Mouse (Mus musculus) midbrain, embryonic 13.5 days (tissue): ENCODE data around the gene Artn. TPM values are rescaled to one million over a fixed set of nuclear protein-coding genes. Genes with fewer than 3 reads are reported as not detected.

Experiments
- ATAC-seq: fragments of 200-750 bp; cut with Nextera tagmentation; 2 replicates; pipeline ENCODE4 v1.8.0; 2017; ENCODE audit warnings: mild to moderate bottlenecking, moderate TSS enrichment, moderate library complexity
- H3K27ac ChIP-seq: fragments of 300-500 bp; sonication (generic); 2 replicates; pipeline ENCODE4 v1.5.1; 2015; ENCODE audit warnings: inconsistent platforms, mild to moderate bottlenecking, moderate library complexity
- H3K27me3 ChIP-seq: fragments of 300-500 bp; sonication (generic); 2 replicates; pipeline ENCODE4 v1.6.1; 2015; ENCODE audit warnings: mild to moderate bottlenecking, inconsistent platforms
- H3K36me3 ChIP-seq: fragments of 300-500 bp; sonication (generic); 2 replicates; pipeline ENCODE4 v1.6.1; 2015; ENCODE audit warnings: mild to moderate bottlenecking, inconsistent platforms
- H3K4me1 ChIP-seq: fragments of 300-500 bp; sonication (generic); replicated peaks from 2 replicates; pipeline ENCODE4 v1.6.1; 2015; ENCODE audit warnings: inconsistent platforms
- H3K4me2 ChIP-seq: fragments of 300-500 bp; sonication (generic); replicated peaks from 2 replicates; pipeline ENCODE4 v1.6.1; 2015; ENCODE audit warnings: moderate library complexity, mild to moderate bottlenecking, inconsistent platforms
- H3K4me3 ChIP-seq: fragments of 300-500 bp; sonication (generic); replicated peaks from 2 replicates; pipeline ENCODE4 v1.5.1; 2015; ENCODE audit warnings: mild to moderate bottlenecking, inconsistent platforms
- H3K9ac ChIP-seq: fragments of 300-500 bp; sonication (generic); replicated peaks from 2 replicates; pipeline ENCODE4 v1.6.1; 2015; ENCODE audit warnings: mild to moderate bottlenecking, inconsistent platforms
- H3K9me3 ChIP-seq: fragments of 300-500 bp; sonication (generic); 2 replicates; pipeline ENCODE4 v1.6.1; 2016; ENCODE audit warnings: mild to moderate bottlenecking, inconsistent platforms
- WGBS: fragments of 180-500 bp; shearing (Covaris S2); methylation state at CpG from one replicate; pipeline ENCODE4 v1.1.7; 2015; 5-methylcytosine and 5-hydroxymethylcytosine counted together
- polyA plus RNA-seq: library from polyadenylated mRNA; unstranded; fragments of >200 nt; fragmentation: Nextera tagmentation; extraction: Ambion mirVana; gene quantifications from 2 replicates; pipeline ENCODE4 v1.2.1, GENCODE M21; 2015

The Artn gene
- polyA plus RNA-seq, 1 experiment from 2014 or later, result 0.30 TPM

DNA sequence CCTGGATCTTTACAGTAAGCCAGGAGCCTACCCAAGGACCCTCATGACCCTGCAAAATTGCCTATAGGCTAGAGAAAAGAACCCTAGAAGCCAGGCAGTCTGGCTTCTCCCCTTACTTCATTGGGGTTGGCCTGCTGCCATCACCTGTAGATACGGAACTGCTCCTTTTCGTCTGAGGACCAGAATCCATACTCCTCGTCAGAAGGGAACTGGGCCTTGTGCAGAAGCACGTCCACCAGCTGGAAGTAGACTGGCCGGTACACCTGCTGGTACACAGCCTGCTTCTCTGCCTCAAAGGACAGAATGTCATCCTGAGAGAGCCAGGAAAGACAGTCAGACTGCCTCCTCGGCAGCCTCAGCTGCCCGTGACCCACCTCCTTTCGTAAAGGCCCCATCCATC is 24.8 kb downstream of the Artn start:
- peaks cover 69% of the 10 kb centered on the region for H3K36me3 ChIP-seq
- ATAC-seq, result no peak
- WGBS, result 94% methylated on average over 8 of the region's 8 CpGs

DNA sequence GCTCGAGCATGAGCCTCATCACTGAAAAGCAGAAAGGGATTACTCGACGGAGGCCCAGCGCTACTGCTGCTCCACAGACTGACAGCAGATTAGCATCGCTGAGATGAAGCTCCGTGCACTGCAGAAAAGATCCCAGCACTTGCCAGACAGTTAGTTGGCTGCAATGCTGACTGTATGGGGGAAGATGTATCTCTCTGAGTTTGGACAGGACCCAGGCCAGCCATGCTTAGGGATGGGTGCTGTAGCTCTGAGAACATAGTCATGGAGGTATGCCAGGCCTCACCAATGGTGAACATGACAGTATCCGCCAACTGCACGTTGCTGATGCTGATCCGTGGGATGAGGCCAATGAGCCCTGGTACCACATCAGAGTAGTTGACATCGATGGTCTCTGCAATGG is 25.5 kb downstream of the Artn start:
- H3K9me3 ChIP-seq, result no peaks in the 10 kb centered on the region
- no peak for ATAC-seq
- H3K27me3 ChIP-seq, result no peaks in the 10 kb centered on the region
- no peak overlapping the region for H3K4me3 ChIP-seq
- no peak overlapping the region for H3K4me2 ChIP-seq
- 91% methylated on average over 10 of the region's 10 CpGs for WGBS
- peaks cover 76% of the 10 kb centered on the region for H3K36me3 ChIP-seq
- H3K9ac ChIP-seq, result no peak overlapping the region
- H3K27ac ChIP-seq, result no peak overlapping the region
- H3K4me1 ChIP-seq, result peaks cover 16% of the 10 kb centered on the region

More for the DNA sequence above, 24.8 kb downstream of the Artn start:
- H3K9ac ChIP-seq, result no peak overlapping the region
- no peaks in the 10 kb centered on the region for H3K27me3 ChIP-seq
- H3K27ac ChIP-seq, result no peak overlapping the region
- peaks cover 23% of the 10 kb centered on the region for H3K4me1 ChIP-seq
- no peak overlapping the region for H3K4me3 ChIP-seq
- H3K9me3 ChIP-seq, result no peaks in the 10 kb centered on the region
- H3K4me2 ChIP-seq, result no peak overlapping the region

GRCm38 (mm10) chr4:117898111-117898510 is 31.5 kb downstream of the Artn start:
- WGBS, result 84% methylated on average over 3 of the region's 3 CpGs
- Histone ChIP-seq H3K27me3 (no peaks in the 10 kb centered on the region), H3K36me3 (peaks cover 92% of the 10 kb centered on the region), H3K27ac (no peak overlapping the region), H3K4me3 (no peak overlapping the region), H3K9ac (no peak overlapping the region), H3K9me3 (no peaks in the 10 kb centered on the region), H3K4me1 (no peaks in the 10 kb centered on the region), H3K4me2 (no peak overlapping the region)
- ATAC-seq, result no peak

DNA sequence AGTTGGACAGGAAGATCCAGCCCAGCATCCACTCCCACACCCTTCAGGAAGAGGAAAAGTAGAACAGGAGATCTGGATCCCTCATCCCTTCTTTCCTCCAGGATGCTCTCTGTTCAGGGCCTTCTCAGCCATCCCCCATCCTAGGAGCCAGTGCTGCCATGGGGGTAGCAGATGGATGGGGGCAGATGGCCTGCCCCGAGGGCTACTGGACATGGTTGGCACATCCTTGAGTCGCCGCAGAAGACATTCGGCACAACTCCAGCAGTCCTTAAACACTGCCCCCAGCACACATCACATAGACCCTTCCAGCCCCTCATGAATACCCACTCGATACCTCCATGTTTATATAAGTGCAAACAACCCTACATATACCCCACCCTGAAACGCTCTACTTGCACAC is 33.5 kb downstream of the Artn start:
- peaks cover 10% of the 10 kb centered on the region for H3K4me1 ChIP-seq
- no peak overlapping the region for H3K4me2 ChIP-seq
- no peak for ATAC-seq
- no peak overlapping the region for H3K27ac ChIP-seq
- H3K36me3 ChIP-seq, result peaks cover 71% of the 10 kb centered on the region
- H3K27me3 ChIP-seq, result no peaks in the 10 kb centered on the region
- H3K9ac ChIP-seq, result no peak overlapping the region
- WGBS, result 94% methylated on average over 6 of the region's 6 CpGs
- H3K4me3 ChIP-seq, result no peak overlapping the region
- no peaks in the 10 kb centered on the region for H3K9me3 ChIP-seq

GRCm38 (mm10) chr4:117895339-117895738 is 34.2 kb downstream of the Artn start:
- Histone ChIP-seq H3K27ac (no peak overlapping the region), H3K9me3 (no peaks in the 10 kb centered on the region), H3K27me3 (no peaks in the 10 kb centered on the region), H3K36me3 (peaks cover 64% of the 10 kb centered on the region), H3K4me3 (no peak overlapping the region), H3K4me2 (no peak overlapping the region), H3K9ac (no peak overlapping the region), H3K4me1 (peaks cover 16% of the 10 kb centered on the region)
- no peak for ATAC-seq
- WGBS, result 88% methylated on average over 7 of the region's 7 CpGs

DNA sequence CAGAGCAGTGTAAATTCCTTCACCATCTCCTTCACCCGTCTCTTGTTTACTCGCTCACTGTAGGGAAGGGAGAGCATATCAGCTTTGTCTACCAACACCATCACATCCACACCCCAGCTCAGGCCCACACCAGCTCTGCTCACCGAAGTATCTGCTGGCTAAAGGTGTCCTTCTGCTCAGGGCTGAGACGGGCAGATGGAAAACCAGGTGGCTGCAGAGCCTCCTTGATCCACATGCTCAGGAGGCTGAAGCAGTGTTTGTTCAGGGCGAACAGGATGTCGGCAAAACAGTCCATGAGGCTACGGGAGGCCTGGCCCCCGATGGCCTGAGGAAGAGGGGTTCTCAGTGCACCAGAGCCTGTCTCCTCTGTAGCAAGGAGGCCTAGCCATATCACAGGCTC is 35.0 kb downstream of the Artn start:
- Histone ChIP-seq H3K36me3 (peaks cover 63% of the 10 kb centered on the region), H3K4me3 (no peak overlapping the region), H3K9me3 (no peaks in the 10 kb centered on the region), H3K9ac (no peak overlapping the region), H3K27ac (no peak overlapping the region), H3K27me3 (no peaks in the 10 kb centered on the region), H3K4me2 (no peak overlapping the region), H3K4me1 (peaks cover 16% of the 10 kb centered on the region)
- WGBS, result 91% methylated on average over 8 of the region's 8 CpGs
- ATAC-seq, result no peak

DNA sequence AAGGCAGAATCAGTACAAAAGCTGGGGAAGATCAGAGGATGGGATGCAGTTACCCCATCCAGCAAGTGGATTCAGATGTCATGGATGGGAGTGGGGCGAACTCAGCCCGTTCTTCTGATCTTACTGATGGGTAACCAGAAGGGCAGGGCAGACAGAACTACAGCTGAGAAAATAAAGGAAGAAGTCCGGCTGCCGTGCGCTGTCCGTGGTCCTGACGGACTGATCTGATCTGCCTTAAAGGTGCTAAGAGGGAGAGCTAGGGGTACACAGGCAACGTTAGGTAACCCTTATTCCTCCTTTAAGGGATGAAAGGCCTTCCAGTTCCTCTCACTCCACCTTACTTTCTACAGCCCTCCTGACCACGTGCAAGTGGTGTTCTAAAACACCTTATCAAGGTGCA is 36.2 kb downstream of the Artn start:
- Histone ChIP-seq H3K36me3 (peaks cover 60% of the 10 kb centered on the region), H3K4me1 (peaks cover 16% of the 10 kb centered on the region), H3K27ac (no peak overlapping the region), H3K9me3 (no peaks in the 10 kb centered on the region), H3K9ac (no peak overlapping the region), H3K27me3 (no peaks in the 10 kb centered on the region), H3K4me3 (no peak overlapping the region), H3K4me2 (no peak overlapping the region)
- 30% methylated on average over 9 of the region's 9 CpGs for WGBS
- no peak for ATAC-seq

GRCm38 (mm10) chr4:117891738-117892161 is 37.8 kb downstream of the Artn start, which contains the start of gene Dph2:
Gene Dph2 (minus strand): TSS chr4:117892032.
- peak; percentile 86 for ATAC-seq
- peak within 1 kb of the TSS; percentile 79 for H3K4me3 ChIP-seq
- H3K4me1 ChIP-seq, result peaks cover 21% of the 10 kb centered on the region
- under 1% methylated on average over 21 of the region's 21 CpGs for WGBS
- H3K27ac ChIP-seq, result no peak within 1 kb of the TSS
- peak within 1 kb of the TSS; percentile 95 for H3K4me2 ChIP-seq
- H3K36me3 ChIP-seq, result peaks cover 47% of the 10 kb centered on the region
- no peaks in the 10 kb centered on the region for H3K9me3 ChIP-seq
- H3K27me3 ChIP-seq, result no peaks in the 10 kb centered on the region
- H3K9ac ChIP-seq, result peak within 1 kb of the TSS; percentile 61

DNA sequence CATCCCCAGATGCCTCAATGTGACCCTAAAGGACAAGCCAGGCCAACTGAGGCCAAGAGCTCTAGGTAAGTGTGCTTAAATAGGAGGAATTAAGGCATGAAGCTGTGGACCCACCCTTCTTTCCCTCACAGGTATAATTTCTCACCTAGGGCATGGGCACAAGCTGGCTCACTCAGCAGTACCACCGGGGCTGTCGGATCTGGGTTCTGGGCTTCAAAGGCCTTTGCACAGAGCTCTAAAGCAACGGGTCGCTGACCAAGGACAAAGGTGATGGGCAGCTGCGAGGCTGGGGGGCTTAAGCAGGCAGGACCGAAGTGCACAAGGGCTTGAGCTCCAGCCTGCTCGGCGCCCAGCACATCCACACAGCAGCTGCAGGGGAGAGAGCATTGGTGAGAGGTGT is 38.8 kb downstream of the Artn start:
- WGBS, result 46% methylated on average over 8 of the region's 8 CpGs

GRCm38 (mm10) chr4:117890031-117890430 is 39.5 kb downstream of the Artn start:
- Histone ChIP-seq H3K9me3 (no peaks in the 10 kb centered on the region), H3K4me3 (no peak overlapping the region), H3K27me3 (no peaks in the 10 kb centered on the region), H3K4me1 (peaks cover 37% of the 10 kb centered on the region), H3K9ac (no peak overlapping the region), H3K27ac (no peak overlapping the region), H3K36me3 (peaks cover 37% of the 10 kb centered on the region), H3K4me2 (no peak overlapping the region)
- no peak for ATAC-seq
- 92% methylated on average over 14 of the region's 14 CpGs for WGBS

More for the DNA sequence above, 38.8 kb downstream of the Artn start:
- peaks cover 30% of the 10 kb centered on the region for H3K4me1 ChIP-seq
- H3K27ac ChIP-seq, result no peak overlapping the region
- peak overlapping the region; percentile 79 for H3K4me3 ChIP-seq
- H3K9ac ChIP-seq, result peak overlapping the region; percentile 61; the same call in 1 of the 2 replicates
- no peaks in the 10 kb centered on the region for H3K27me3 ChIP-seq
- H3K36me3 ChIP-seq, result peaks cover 37% of the 10 kb centered on the region
- no peaks in the 10 kb centered on the region for H3K9me3 ChIP-seq
- peak overlapping the region; percentile 95 for H3K4me2 ChIP-seq
- ATAC-seq, result no peak

- no peak overlapping the region for H3K4me3 ChIP-seq
- H3K4me1 ChIP-seq, result peaks cover 42% of the 10 kb centered on the region
- no peaks in the 10 kb centered on the region for H3K27me3 ChIP-seq
- H3K4me2 ChIP-seq, result no peak overlapping the region
- no peaks in the 10 kb centered on the region for H3K9me3 ChIP-seq
- H3K27ac ChIP-seq, result no peak overlapping the region
- no peak for ATAC-seq
- 92% methylated on average over 15 of the region's 15 CpGs for WGBS
- H3K36me3 ChIP-seq, result peaks cover 37% of the 10 kb centered on the region
- H3K9ac ChIP-seq, result no peak overlapping the region
Measured at GRCm38 (mm10) chr4:117889471-117889870, 40.1 kb downstream of the Artn start.

DNA sequence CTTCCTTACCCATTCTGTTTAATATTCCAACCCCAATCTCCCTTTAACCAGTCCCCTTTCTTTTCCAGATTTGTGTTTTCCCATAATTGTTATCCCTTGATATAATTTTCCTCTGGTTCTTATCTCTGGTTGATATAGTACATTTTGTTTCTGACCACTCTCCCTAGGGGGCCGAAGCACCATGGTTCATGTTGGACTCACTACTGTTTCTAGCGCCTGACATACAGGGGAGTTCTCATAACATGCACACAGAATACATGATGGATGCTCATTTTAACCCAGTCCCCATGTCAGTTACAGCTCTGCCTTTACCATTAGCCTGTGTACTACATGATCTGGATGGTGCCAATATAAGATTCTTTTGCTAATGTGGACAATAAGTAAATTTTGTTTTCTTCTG is 41.6 kb downstream of the Artn start:
- peaks cover 53% of the 10 kb centered on the region for H3K4me1 ChIP-seq
- no peak for ATAC-seq
- no peak overlapping the region; the same call in 1 of the 2 replicates for H3K4me3 ChIP-seq
- no peak overlapping the region for H3K9ac ChIP-seq
- no peaks in the 10 kb centered on the region for H3K27me3 ChIP-seq
- H3K4me2 ChIP-seq, result peak overlapping the region; percentile 93
- H3K36me3 ChIP-seq, result peaks cover 32% of the 10 kb centered on the region
- H3K27ac ChIP-seq, result no peak overlapping the region
- no peaks in the 10 kb centered on the region for H3K9me3 ChIP-seq
- whole genome bisulfite sequencing, result 75% methylated on average over 2 of the region's 2 CpGs

- under 1% methylated on average over 37 of the region's 37 CpGs for WGBS
- peaks cover 56% of the 10 kb centered on the region for H3K4me1 ChIP-seq
- H3K9ac ChIP-seq, result peak within 1 kb of the TSS; percentile 95
- ATAC-seq, result peak; percentile 85
- peaks cover 32% of the 10 kb centered on the region for H3K36me3 ChIP-seq
- H3K9me3 ChIP-seq, result no peaks in the 10 kb centered on the region
- peak within 1 kb of the TSS; percentile 96 for H3K4me3 ChIP-seq
- H3K27me3 ChIP-seq, result no peaks in the 10 kb centered on the region
- peak within 1 kb of the TSS; percentile 93 for H3K4me2 ChIP-seq
- H3K27ac ChIP-seq, result no peak within 1 kb of the TSS
Measured at GRCm38 (mm10) chr4:117887133-117887532, 42.4 kb downstream of the Artn start, which contains the start of gene Atp6v0b. Gene Atp6v0b (minus strand): TSS chr4:117887333.
